Mouse (Mus musculus): Measurements from ENCODE around the gene Gjb6. TPM values are rescaled to one million over a fixed set of nuclear protein-coding genes. Genes with fewer than 3 reads are reported as not detected.

The Gjb6 gene
- polyA plus RNA-seq, 1 experiment from 2014 or later = 0.11 TPM

GRCm38 (mm10) chr14:57115823-57116544, 17.4 kb downstream of the Gjb6 start, which contains the start of gene Gm4491:
Gene Gm4491, minus strand, starts transcription at chr14:57115883.
- ATAC-seq (replicated peaks; ENCODE audit: insufficient number of reproducible peaks, low FRiP score, low TSS enrichment) = no peak
- H3K27ac ChIP-seq (ENCODE audit: low read depth, low read length) = no peak within 1 kb of the TSS
- H3K36me3 ChIP-seq (ENCODE audit: control insufficient read depth, insufficient read depth, low read length) = no peaks in the 10 kb centered on the region
- H3K9ac ChIP-seq (ENCODE audit: low read depth, low read length) = no peak within 1 kb of the TSS
- H3K4me1 ChIP-seq (ENCODE audit: control insufficient read depth, insufficient read depth, low read length) = no peaks in the 10 kb centered on the region
- H3K4me3 ChIP-seq (ENCODE audit: low read depth, low read length) = no peak within 1 kb of the TSS
- H3K9me3 ChIP-seq (replicated peaks; ENCODE audit: control insufficient read depth, low read length) = no peaks in the 10 kb centered on the region
- H3K4me2 ChIP-seq = no peak within 1 kb of the TSS
- H3K27me3 ChIP-seq (ENCODE audit: control insufficient read depth, insufficient read depth, low read length) = peaks cover 20% of the 10 kb centered on the region
- 22% methylated on average over 13 of the region's 13 CpGs for WGBS (ENCODE audit: insufficient replicate concordance)

- WGBS (ENCODE audit: insufficient replicate concordance) = 8% methylated on average over 4 of the region's 4 CpGs
- no peak for ATAC-seq (replicated peaks; ENCODE audit: insufficient number of reproducible peaks, low FRiP score, low TSS enrichment)
- H3K4me2 ChIP-seq = no peak overlapping the region
- H3K27me3 ChIP-seq (ENCODE audit: control insufficient read depth, insufficient read depth, low read length) = peaks cover 47% of the 10 kb centered on the region
- 0 out of 2 replicates have a peak, but pooled peaks cover 2% of the 10 kb centered on the region for H3K4me1 ChIP-seq (ENCODE audit: control insufficient read depth, insufficient read depth, low read length)
- no peaks in the 10 kb centered on the region for H3K36me3 ChIP-seq (ENCODE audit: control insufficient read depth, insufficient read depth, low read length)
- H3K27ac ChIP-seq (ENCODE audit: low read depth, low read length) = no peak overlapping the region
- no peaks in the 10 kb centered on the region for H3K9me3 ChIP-seq (replicated peaks; ENCODE audit: control insufficient read depth, low read length)
- no peak overlapping the region for H3K4me3 ChIP-seq (ENCODE audit: low read depth, low read length)
- no peak overlapping the region for H3K9ac ChIP-seq (ENCODE audit: low read depth, low read length)
Observed at GRCm38 (mm10) chr14:57109194-57109593, 24.2 kb downstream of the Gjb6 start.

GRCm38 (mm10) chr14:57107916-57108315, 25.5 kb downstream of the Gjb6 start:
- H3K27me3 ChIP-seq (ENCODE audit: control insufficient read depth, insufficient read depth, low read length) = peaks cover 55% of the 10 kb centered on the region
- ATAC-seq (replicated peaks; ENCODE audit: insufficient number of reproducible peaks, low FRiP score, low TSS enrichment) = no peak

GRCm38 (mm10) chr14:57107091-57107490, 26.3 kb downstream of the Gjb6 start:
- Histone ChIP-seq H3K9ac (ENCODE audit: low read depth, low read length) (no peak overlapping the region), H3K36me3 (ENCODE audit: control insufficient read depth, insufficient read depth, low read length) (no peaks in the 10 kb centered on the region), H3K4me3 (ENCODE audit: low read depth, low read length) (no peak overlapping the region), H3K4me1 (ENCODE audit: control insufficient read depth, insufficient read depth, low read length) (0 out of 2 replicates have a peak, but pooled peaks cover 2% of the 10 kb centered on the region), H3K27ac (ENCODE audit: low read depth, low read length) (no peak overlapping the region), H3K9me3 (replicated peaks; ENCODE audit: control insufficient read depth, low read length) (no peaks in the 10 kb centered on the region), H3K27me3 (ENCODE audit: control insufficient read depth, insufficient read depth, low read length) (peaks cover 62% of the 10 kb centered on the region), H3K4me2 (no peak overlapping the region)
- WGBS (ENCODE audit: insufficient replicate concordance) = 75% methylated on average over 8 of the region's 8 CpGs
- ATAC-seq (replicated peaks; ENCODE audit: insufficient number of reproducible peaks, low FRiP score, low TSS enrichment) = no peak

More at GRCm38 (mm10) chr14:57107916-57108315, 25.5 kb downstream of the Gjb6 start:
- H3K36me3 ChIP-seq (ENCODE audit: control insufficient read depth, insufficient read depth, low read length) = no peaks in the 10 kb centered on the region
- H3K9ac ChIP-seq (ENCODE audit: low read depth, low read length) = no peak overlapping the region
- H3K9me3 ChIP-seq (replicated peaks; ENCODE audit: control insufficient read depth, low read length) = no peaks in the 10 kb centered on the region
- no peak overlapping the region for H3K4me2 ChIP-seq
- H3K4me1 ChIP-seq (ENCODE audit: control insufficient read depth, insufficient read depth, low read length) = 0 out of 2 replicates have a peak, but pooled peaks cover 2% of the 10 kb centered on the region
- H3K4me3 ChIP-seq (ENCODE audit: low read depth, low read length) = no peak overlapping the region
- 58% methylated on average over 5 of the region's 5 CpGs for WGBS (ENCODE audit: insufficient replicate concordance)
- H3K27ac ChIP-seq (ENCODE audit: low read depth, low read length) = no peak overlapping the region

- Histone ChIP-seq H3K4me1 (ENCODE audit: control insufficient read depth, insufficient read depth, low read length) (0 out of 2 replicates have a peak, but pooled peaks cover 2% of the 10 kb centered on the region), H3K36me3 (ENCODE audit: control insufficient read depth, insufficient read depth, low read length) (no peaks in the 10 kb centered on the region), H3K9ac (ENCODE audit: low read depth, low read length) (no peak overlapping the region), H3K4me2 (no peak overlapping the region), H3K27me3 (ENCODE audit: control insufficient read depth, insufficient read depth, low read length) (peaks cover 61% of the 10 kb centered on the region), H3K27ac (ENCODE audit: low read depth, low read length) (no peak overlapping the region), H3K9me3 (replicated peaks; ENCODE audit: control insufficient read depth, low read length) (no peaks in the 10 kb centered on the region), H3K4me3 (ENCODE audit: low read depth, low read length) (no peak overlapping the region)
- WGBS (ENCODE audit: insufficient replicate concordance) = 52% methylated on average over 11 of the region's 11 CpGs
- no peak for ATAC-seq (replicated peaks; ENCODE audit: insufficient number of reproducible peaks, low FRiP score, low TSS enrichment)
Observed at GRCm38 (mm10) chr14:57105721-57106120, 27.7 kb downstream of the Gjb6 start.

GRCm38 (mm10) chr14:57105111-57105510, 28.3 kb downstream of the Gjb6 start:
- WGBS (ENCODE audit: insufficient replicate concordance) = 12% methylated on average over 14 of the region's 14 CpGs
- no peak for ATAC-seq (replicated peaks; ENCODE audit: insufficient number of reproducible peaks, low FRiP score, low TSS enrichment)
- Histone ChIP-seq H3K4me2 (peak overlapping the region; percentile 98), H3K36me3 (ENCODE audit: control insufficient read depth, insufficient read depth, low read length) (no peaks in the 10 kb centered on the region), H3K27me3 (ENCODE audit: control insufficient read depth, insufficient read depth, low read length) (peaks cover 61% of the 10 kb centered on the region), H3K4me3 (ENCODE audit: low read depth, low read length) (peak overlapping the region; percentile 63), H3K9me3 (replicated peaks; ENCODE audit: control insufficient read depth, low read length) (no peaks in the 10 kb centered on the region), H3K27ac (ENCODE audit: low read depth, low read length) (no peak overlapping the region), H3K9ac (ENCODE audit: low read depth, low read length) (no peak overlapping the region), H3K4me1 (ENCODE audit: control insufficient read depth, insufficient read depth, low read length) (0 out of 2 replicates have a peak, but pooled peaks cover 2% of the 10 kb centered on the region)

- Histone ChIP-seq H3K36me3 (ENCODE audit: control insufficient read depth, insufficient read depth, low read length) (no peaks in the 10 kb centered on the region), H3K27me3 (ENCODE audit: control insufficient read depth, insufficient read depth, low read length) (peaks cover 61% of the 10 kb centered on the region), H3K4me1 (ENCODE audit: control insufficient read depth, insufficient read depth, low read length) (0 out of 2 replicates have a peak, but pooled peaks cover 2% of the 10 kb centered on the region), H3K4me3 (ENCODE audit: low read depth, low read length) (peak within 1 kb of the TSS; percentile 63), H3K27ac (ENCODE audit: low read depth, low read length) (no peak within 1 kb of the TSS), H3K9me3 (replicated peaks; ENCODE audit: control insufficient read depth, low read length) (no peaks in the 10 kb centered on the region), H3K9ac (ENCODE audit: low read depth, low read length) (peak within 1 kb of the TSS; percentile 44; the same call in 1 of the 2 replicates), H3K4me2 (peak within 1 kb of the TSS; percentile 98)
- peak; percentile 42; the same call in 1 of the 2 replicates for ATAC-seq (replicated peaks; ENCODE audit: insufficient number of reproducible peaks, low FRiP score, low TSS enrichment)
- under 1% methylated on average over 98 of the region's 101 CpGs for WGBS (ENCODE audit: insufficient replicate concordance)
Observed at GRCm38 (mm10) chr14:57104106-57105023, 29.0 kb downstream of the Gjb6 start, which contains the start of gene Gjb2. Gene Gjb2, minus strand, starts transcription at chr14:57104702.

GRCm38 (mm10) chr14:57103711-57104105, 29.7 kb downstream of the Gjb6 start:
- H3K27ac ChIP-seq (ENCODE audit: low read depth, low read length) = no peak overlapping the region
- 0 out of 2 replicates have a peak, but pooled peaks cover 2% of the 10 kb centered on the region for H3K4me1 ChIP-seq (ENCODE audit: control insufficient read depth, insufficient read depth, low read length)
- H3K4me2 ChIP-seq = peak overlapping the region; percentile 98
- H3K4me3 ChIP-seq (ENCODE audit: low read depth, low read length) = peak overlapping the region; percentile 63
- H3K27me3 ChIP-seq (ENCODE audit: control insufficient read depth, insufficient read depth, low read length) = peaks cover 61% of the 10 kb centered on the region
- ATAC-seq (replicated peaks; ENCODE audit: insufficient number of reproducible peaks, low FRiP score, low TSS enrichment) = no peak
- peak overlapping the region; percentile 44; the same call in 1 of the 2 replicates for H3K9ac ChIP-seq (ENCODE audit: low read depth, low read length)
- WGBS (ENCODE audit: insufficient replicate concordance) = 2% methylated on average over 22 of the region's 22 CpGs
- no peaks in the 10 kb centered on the region for H3K36me3 ChIP-seq (ENCODE audit: control insufficient read depth, insufficient read depth, low read length)
- H3K9me3 ChIP-seq (replicated peaks; ENCODE audit: control insufficient read depth, low read length) = no peaks in the 10 kb centered on the region

All from heart, embryonic 11.5 days (tissue).